Mouse (Mus musculus) stomach, embryonic 16.5 days (tissue): Measurements from ENCODE around the gene Shkbp1. TPM values are rescaled to one million over a fixed set of nuclear protein-coding genes. Genes with fewer than 3 reads are reported as not detected.

ENCODE experiments used
- ATAC-seq: fragments of 200-750 bp; cut with Nextera tagmentation; 2 replicates; pipeline ENCODE4 v1.8.0; 2017; ENCODE audit warnings: moderate number of reproducible peaks, moderate TSS enrichment; ENCODE audit not compliant: insufficient read depth, low FRiP score
- H3K27ac ChIP-seq: fragments of 300-500 bp; sonication (generic); 2 replicates; pipeline ENCODE4 v1.5.1; 2014; ENCODE audit warnings: low read length
- H3K27me3 ChIP-seq: fragments of 300-500 bp; sonication (generic); 2 replicates; pipeline ENCODE4 v1.6.1; 2014; ENCODE audit warnings: low read length, control low read depth, mixed read lengths; ENCODE audit not compliant: control insufficient read depth, insufficient read depth
- H3K36me3 ChIP-seq: fragments of 300-500 bp; sonication (generic); 2 replicates; pipeline ENCODE4 v1.6.1; 2014; ENCODE audit warnings: low read length; ENCODE audit not compliant: control insufficient read depth, insufficient read depth
- H3K4me1 ChIP-seq: fragments of 300-500 bp; sonication (generic); 2 replicates; pipeline ENCODE4 v1.6.1; 2014; ENCODE audit warnings: low read length, control low read depth, mixed read lengths; ENCODE audit not compliant: control insufficient read depth, insufficient read depth
- H3K4me2 ChIP-seq: fragments of 300-500 bp; sonication (generic); 2 replicates; pipeline ENCODE4 v1.6.1; 2014; ENCODE audit warnings: low read depth, low read length, mixed read lengths
- H3K4me3 ChIP-seq: fragments of 300-500 bp; sonication (generic); replicated peaks from 2 replicates; pipeline ENCODE4 v1.5.1; 2014; ENCODE audit warnings: mild to moderate bottlenecking, low read length
- H3K9ac ChIP-seq: fragments of 300-500 bp; sonication (generic); 2 replicates; pipeline ENCODE4 v1.6.1; 2014; ENCODE audit warnings: low read length
- H3K9me3 ChIP-seq: fragments of 300-500 bp; sonication (generic); replicated peaks from 2 replicates; pipeline ENCODE4 v1.6.1; 2016; ENCODE audit warnings: low read length, control low read depth; ENCODE audit not compliant: control insufficient read depth
- WGBS: fragments of 180-500 bp; shearing (Covaris S2); extraction: QIAGEN DNeasy Blood & Tissue Kit; methylation state at CpG from one replicate; pipeline ENCODE4 v1.1.7; 2014; 5-methylcytosine and 5-hydroxymethylcytosine counted together
- polyA plus RNA-seq: library from polyadenylated mRNA; unstranded; fragments of >200 nt; fragmentation: Nextera tagmentation; extraction: Ambion mirVana; gene quantifications from 2 replicates; pipeline ENCODE4 v1.2.1, GENCODE M21; 2015

The Shkbp1 gene
- polyA plus RNA-seq, result 41.0 and 41.7 TPM in 2 replicates

DNA sequence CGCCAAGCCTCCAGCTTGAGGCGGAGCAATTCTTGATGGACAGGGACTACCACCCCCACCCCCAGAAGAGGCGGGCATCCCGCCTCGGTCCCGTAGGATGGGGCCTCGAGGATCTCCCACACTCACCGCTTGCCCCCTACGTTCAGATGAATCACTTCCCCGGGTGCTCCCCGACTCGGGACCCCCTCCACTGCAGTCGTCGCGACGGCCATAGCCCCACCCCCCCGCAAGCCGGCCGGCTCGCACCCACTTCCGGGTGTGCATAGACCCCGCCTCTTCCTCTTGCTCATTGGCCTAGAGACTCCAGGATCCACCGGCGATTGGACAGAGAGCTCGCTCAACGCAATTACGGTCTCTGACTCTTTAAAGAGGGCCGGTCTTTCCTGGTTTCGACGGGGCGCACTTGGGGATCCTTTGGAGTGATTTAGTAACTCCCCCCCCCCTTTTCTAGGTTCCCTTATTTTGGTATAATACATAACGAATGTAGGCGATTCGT, at the start of gene Shkbp1:
Shkbp1 (minus strand) TSS at position 275 of the 496 bp plus-strand sequence.
- Histone ChIP-seq H3K27me3 (no peaks in the 10 kb centered on the region), H3K36me3 (no peaks in the 10 kb centered on the region), H3K27ac (peak within 1 kb of the TSS; percentile 96), H3K9me3 (no peaks in the 10 kb centered on the region), H3K9ac (peak within 1 kb of the TSS; percentile 76), H3K4me1 (peaks cover 30% of the 10 kb centered on the region), H3K4me2 (peak within 1 kb of the TSS; percentile 89), H3K4me3 (peak within 1 kb of the TSS; percentile 73)
- WGBS, result under 1% methylated on average over 34 of the region's 34 CpGs
- peak; percentile 92 for ATAC-seq

DNA sequence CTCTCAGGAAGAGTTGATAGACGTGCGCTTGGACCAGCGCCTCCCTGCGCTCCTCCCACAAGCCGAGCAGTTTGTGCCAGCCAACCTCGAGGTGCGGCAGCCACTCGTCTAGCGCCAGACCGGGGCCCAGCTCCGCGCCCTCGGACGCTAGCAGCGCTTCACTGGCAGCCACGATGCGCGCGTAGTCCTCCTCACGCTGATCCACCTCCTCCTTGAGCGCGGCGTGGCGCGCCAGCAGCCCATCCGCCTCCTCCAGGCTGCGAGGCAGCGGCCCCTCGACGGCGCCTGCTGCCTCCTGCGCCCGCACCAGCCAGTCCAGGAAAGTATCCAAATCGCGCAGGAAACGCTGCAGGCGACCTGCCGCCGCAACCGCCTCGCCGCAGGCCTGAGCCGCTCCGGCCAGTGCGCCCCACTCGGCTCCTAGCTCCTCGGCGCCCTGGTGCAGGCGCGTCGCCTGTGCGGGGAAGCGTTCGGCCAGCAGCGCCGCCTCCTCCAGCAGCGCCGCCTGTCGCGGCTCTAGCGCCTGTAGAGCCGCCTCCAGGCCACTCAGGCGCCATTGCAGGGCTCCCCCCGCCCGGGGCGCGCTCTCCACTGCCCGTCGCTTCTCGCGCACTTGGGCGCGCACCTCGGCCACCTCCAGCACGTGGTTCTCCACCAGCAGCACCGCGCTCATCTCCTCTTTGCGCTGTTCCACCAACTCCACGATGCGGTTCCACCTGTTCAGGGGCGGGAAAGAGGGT, 48.6 kb upstream of the Shkbp1 start:
- H3K27ac ChIP-seq, result no peak overlapping the region
- H3K27me3 ChIP-seq, result peaks cover 72% of the 10 kb centered on the region
- H3K9ac ChIP-seq, result no peak overlapping the region
- peaks cover 9% of the 10 kb centered on the region for H3K4me1 ChIP-seq
- no peak for ATAC-seq
- H3K4me2 ChIP-seq, result peak overlapping the region; percentile 31
- H3K9me3 ChIP-seq, result peaks cover 10% of the 10 kb centered on the region
- peak overlapping the region; percentile 19 for H3K4me3 ChIP-seq
- 2% methylated on average over 81 of the region's 81 CpGs for WGBS
- no peaks in the 10 kb centered on the region for H3K36me3 ChIP-seq

DNA sequence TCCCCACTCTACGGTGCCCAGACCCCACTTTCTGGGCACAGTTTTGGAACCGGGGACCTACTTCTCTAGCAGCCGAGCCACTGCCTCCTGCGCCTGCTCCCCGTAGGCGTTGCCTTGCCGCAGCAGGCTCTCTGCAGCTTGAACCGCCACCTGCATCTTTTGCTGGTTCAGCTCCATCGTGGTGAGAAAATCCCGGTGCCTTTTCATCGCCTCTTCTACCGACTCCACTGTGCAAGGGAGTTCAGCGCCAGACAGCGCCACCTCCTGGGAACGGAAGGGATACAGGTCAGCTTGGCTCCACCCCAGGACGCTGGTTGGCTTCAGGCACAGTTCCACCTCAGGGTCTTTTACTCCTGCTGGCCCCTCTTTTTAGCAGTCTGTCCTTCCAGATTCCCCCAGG, 46.9 kb upstream of the Shkbp1 start:
- ATAC-seq, result no peak
- 0 out of 2 replicates have a peak, but pooled peaks cover under 1% of the 10 kb centered on the region for H3K4me1 ChIP-seq
- H3K36me3 ChIP-seq, result no peaks in the 10 kb centered on the region
- H3K27me3 ChIP-seq, result peaks cover 68% of the 10 kb centered on the region
- no peak overlapping the region for H3K4me2 ChIP-seq
- H3K9me3 ChIP-seq, result peaks cover 10% of the 10 kb centered on the region
- no peak overlapping the region for H3K27ac ChIP-seq
- no peak overlapping the region for H3K4me3 ChIP-seq
- 7% methylated on average over 16 of the region's 16 CpGs for WGBS
- no peak overlapping the region for H3K9ac ChIP-seq

DNA sequence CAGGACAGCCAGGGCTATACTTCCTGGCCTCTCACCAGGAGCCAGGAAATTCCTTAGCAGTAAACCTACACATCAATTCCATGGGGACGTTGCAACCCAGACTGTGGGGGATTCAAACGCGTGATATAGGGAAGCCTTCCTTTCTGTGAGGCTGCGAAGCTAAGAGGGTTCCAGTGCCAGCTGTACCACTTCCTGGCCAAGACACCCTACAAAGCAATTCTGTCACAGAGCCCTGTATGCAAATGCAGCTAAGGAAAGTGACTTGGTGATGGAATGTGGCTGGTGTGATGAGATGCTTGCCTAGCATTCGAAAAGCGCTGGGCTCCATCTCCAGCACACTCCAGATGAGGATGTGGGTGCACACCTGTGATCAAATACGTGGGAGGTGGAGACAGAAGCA, 44.7 kb upstream of the Shkbp1 start:
- peaks cover 6% of the 10 kb centered on the region; the same call in 1 of the 2 replicates for H3K9me3 ChIP-seq
- H3K27me3 ChIP-seq, result peaks cover 75% of the 10 kb centered on the region
- no peak overlapping the region for H3K9ac ChIP-seq
- WGBS, result 72% methylated on average over 7 of the region's 7 CpGs
- H3K4me1 ChIP-seq, result peaks cover 6% of the 10 kb centered on the region; the same call in 1 of the 2 replicates
- no peak overlapping the region for H3K4me3 ChIP-seq
- H3K4me2 ChIP-seq, result no peak overlapping the region
- no peak overlapping the region for H3K27ac ChIP-seq
- ATAC-seq, result no peak
- H3K36me3 ChIP-seq, result no peaks in the 10 kb centered on the region

DNA sequence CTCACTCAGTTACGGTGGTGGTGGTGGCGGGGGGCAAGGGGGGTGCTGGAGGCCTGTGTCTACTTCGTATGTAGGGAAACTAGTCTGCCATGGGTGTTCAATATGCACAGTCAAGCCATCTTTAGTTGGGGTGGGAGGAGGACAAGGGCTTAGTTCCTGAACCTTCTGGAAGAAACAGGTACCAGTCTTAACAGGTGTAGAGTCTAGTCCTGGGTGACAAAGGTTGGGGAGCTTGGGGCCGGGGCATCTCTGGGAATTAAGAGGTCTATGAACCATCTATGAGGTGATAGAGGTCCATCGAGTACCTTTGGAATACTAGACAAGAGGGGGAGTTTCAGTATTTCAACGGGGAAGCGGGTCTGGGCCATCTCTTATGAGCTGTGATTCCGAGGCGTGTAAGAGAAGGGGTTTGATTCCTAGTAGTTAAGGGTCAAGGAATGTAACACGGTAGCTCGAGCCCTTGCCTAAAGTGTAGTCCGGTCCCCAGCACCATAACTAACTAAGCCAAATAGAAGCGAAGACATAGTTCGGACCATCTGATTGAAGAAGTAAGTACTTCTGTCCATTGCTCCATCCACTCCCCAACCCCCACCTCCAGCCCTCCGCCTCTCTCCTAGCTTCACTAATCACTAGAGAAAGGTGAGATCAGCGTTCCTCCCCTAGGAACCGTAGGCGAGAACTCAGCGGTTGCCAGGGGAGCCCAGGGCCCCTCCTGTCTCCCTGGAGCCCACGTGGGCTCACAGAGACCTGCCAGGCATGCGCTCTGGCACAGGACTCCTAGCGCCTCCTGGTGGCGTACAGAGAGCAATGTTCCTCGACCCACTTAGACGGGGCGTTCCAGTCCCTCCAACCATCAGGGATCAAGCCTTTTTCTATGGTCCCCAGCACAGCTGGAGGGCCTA, 41.5 kb upstream of the Shkbp1 start:
- Histone ChIP-seq H3K4me2 (peak overlapping the region; percentile 78; the same call in 1 of the 2 replicates), H3K27me3 (peaks cover 70% of the 10 kb centered on the region), H3K36me3 (no peaks in the 10 kb centered on the region), H3K9ac (no peak overlapping the region), H3K4me1 (peaks cover 6% of the 10 kb centered on the region; the same call in 1 of the 2 replicates), H3K9me3 (no peaks in the 10 kb centered on the region), H3K4me3 (no peak overlapping the region), H3K27ac (no peak overlapping the region)
- peak; percentile 66; the same call in 1 of the 2 replicates for ATAC-seq
- 14% methylated on average over 26 of the region's 26 CpGs for WGBS

DNA sequence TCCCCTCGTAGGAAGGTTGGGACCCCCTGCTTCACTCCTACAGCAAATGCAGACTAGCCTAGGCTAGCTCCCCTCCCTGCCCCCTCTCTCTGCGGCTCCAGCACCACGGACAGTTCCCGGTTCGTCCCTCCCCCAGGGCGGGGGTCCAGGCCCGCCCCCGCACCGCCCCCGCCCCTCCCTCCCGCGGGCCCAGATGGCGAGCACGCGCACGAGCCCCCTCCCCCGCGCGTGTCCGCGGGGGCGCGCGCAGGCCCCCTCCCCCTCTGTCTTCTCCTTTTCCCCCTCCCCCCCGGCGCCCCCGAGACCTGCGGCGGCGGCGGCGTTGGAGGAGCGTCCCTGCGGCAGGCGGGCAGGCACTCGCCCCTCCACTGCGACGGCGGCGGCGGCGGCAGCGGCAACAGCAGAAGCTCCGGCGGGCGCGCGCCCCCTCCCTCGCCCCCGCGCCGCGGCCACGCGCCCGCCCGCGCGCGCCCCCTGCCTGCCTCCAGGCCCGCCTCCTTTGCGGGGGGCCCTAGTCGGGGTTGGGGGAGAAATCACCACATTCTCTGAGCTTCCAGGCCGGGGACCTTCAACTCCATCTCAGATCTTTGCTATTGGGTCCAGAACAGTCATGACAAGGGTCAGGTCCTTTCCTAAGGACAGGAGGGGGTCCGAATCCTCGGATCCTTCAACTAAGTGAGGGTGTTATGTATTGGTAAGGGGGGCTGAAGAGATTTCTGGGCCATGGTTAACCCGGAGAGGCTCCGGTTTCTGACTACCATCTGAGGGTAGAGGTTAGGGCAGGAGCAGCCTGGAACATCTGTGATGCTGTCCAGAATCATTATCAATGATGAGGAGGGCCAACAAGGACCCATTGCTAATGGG, 40.6 kb upstream of the Shkbp1 start:
- H3K4me1 ChIP-seq, result peaks cover 6% of the 10 kb centered on the region; the same call in 1 of the 2 replicates
- no peak for ATAC-seq
- H3K4me3 ChIP-seq, result peak overlapping the region; percentile 47
- H3K27ac ChIP-seq, result no peak overlapping the region
- 1% methylated on average over 51 of the region's 68 CpGs for WGBS
- H3K27me3 ChIP-seq, result peaks cover 63% of the 10 kb centered on the region
- peak overlapping the region; percentile 78 for H3K4me2 ChIP-seq
- H3K9ac ChIP-seq, result peak overlapping the region; percentile 49
- no peaks in the 10 kb centered on the region for H3K36me3 ChIP-seq
- no peaks in the 10 kb centered on the region for H3K9me3 ChIP-seq

DNA sequence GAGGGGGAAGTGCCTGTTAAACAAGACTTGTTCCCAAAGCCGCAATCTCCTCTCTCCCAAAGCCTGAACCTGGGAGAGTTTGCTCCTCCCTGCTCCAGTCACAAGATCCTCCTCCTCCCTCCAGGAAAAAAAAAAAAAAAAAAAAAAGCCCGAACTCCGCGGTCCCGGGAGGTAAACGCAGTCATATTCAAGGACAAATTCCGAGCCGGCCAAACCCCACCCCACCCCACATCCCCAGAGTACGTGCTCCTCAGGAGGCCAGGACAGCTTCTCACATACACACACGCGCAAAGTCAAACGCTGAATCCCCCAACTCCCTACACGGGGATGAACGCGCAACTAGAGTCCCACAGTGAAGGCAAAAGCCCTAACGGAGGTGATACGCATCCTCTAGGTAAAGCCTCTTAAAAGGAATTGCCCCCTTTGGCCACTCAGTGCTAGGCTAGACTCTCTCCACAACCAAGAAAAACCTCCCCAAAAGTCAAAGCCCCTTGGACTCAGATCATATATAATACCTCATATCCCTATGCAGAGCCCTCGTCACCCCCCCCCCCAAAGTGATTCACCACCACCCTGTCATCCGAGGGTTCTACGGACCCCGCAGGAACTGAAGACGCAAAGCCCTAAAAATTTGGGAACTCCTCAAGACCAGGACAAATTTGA, 39.8 kb upstream of the Shkbp1 start:
- no peak for ATAC-seq
- H3K36me3 ChIP-seq, result no peaks in the 10 kb centered on the region
- no peaks in the 10 kb centered on the region for H3K9me3 ChIP-seq
- H3K27ac ChIP-seq, result no peak overlapping the region
- peak overlapping the region; percentile 78 for H3K4me2 ChIP-seq
- peaks cover 69% of the 10 kb centered on the region for H3K27me3 ChIP-seq
- peak overlapping the region; percentile 47 for H3K4me3 ChIP-seq
- H3K4me1 ChIP-seq, result peaks cover 6% of the 10 kb centered on the region; the same call in 1 of the 2 replicates
- 2% methylated on average over 22 of the region's 22 CpGs for WGBS
- H3K9ac ChIP-seq, result no peak overlapping the region

DNA sequence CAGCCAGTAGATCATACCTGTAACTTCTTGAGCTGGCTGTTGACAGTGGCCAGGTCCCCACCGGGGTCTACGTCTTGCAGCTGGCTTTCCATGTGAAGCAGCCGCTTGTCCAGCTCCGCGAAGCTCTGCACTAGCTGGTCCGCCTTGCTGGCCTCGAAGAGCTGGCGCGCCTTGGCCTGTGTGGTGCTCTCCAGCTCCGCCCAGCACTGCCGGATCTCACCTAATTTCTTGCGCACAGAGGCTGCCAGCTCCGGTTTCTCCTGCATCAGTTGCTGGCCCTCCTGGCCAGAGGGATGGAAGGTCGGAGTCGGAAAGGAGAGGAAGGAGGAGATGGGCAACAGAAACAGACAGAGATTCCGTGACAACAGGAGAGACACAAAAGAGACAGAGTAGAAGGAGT, 35.6 kb upstream of the Shkbp1 start:
- Histone ChIP-seq H3K27ac (no peak overlapping the region), H3K9me3 (no peaks in the 10 kb centered on the region), H3K9ac (no peak overlapping the region), H3K4me2 (no peak overlapping the region), H3K4me1 (peaks cover 2% of the 10 kb centered on the region; the same call in 1 of the 2 replicates), H3K4me3 (no peak overlapping the region), H3K36me3 (no peaks in the 10 kb centered on the region), H3K27me3 (peaks cover 43% of the 10 kb centered on the region)
- no peak for ATAC-seq
- 31% methylated on average over 16 of the region's 16 CpGs for WGBS
